Mouse (Mus musculus): ENCODE data around the gene Clec12b. TPM values are rescaled to one million over a fixed set of nuclear protein-coding genes. Genes with fewer than 3 reads are reported as not detected.

The Clec12b gene
- polyA plus RNA-seq (2012; ENCODE audit: low replicate concordance): not detected in 2 replicates

GRCm38 (mm10) chr6:129385774-129386173 is at the start of gene Clec12b:
Gene Clec12b, minus strand, starts transcription at chr6:129385874.

GRCm38 (mm10) chr6:129408562-129408961 is 22.9 kb upstream of the Clec12b start, which contains the start of gene Clec9a:
Gene Clec9a, plus strand, starts transcription at chr6:129408862.

GRCm38 (mm10) chr6:129396997-129397396 is 11.3 kb upstream of the Clec12b start, which contains the start of gene Clec1b:
Gene Clec1b, plus strand, starts transcription at chr6:129397297.

GRCm38 (mm10) chr6:129342391-129342790 is 43.3 kb downstream of the Clec12b start, which contains the start of gene Clec12a:
Gene Clec12a, plus strand, starts transcription at chr6:129342691.

GRCm38 (mm10) chr6:129331610-129332009 is 54.1 kb downstream of the Clec12b start, which contains the start of gene 4922502D21Rik:
Gene 4922502D21Rik, minus strand, starts transcription at chr6:129331796.

Other genes with a start within 250 kb of the Clec12b start
- 7.9 and 10.7 TPM in 2 replicates for gene Clec2d, start 205.3 kb downstream of the Clec12b start, polyA plus RNA-seq (2012; ENCODE audit: low replicate concordance)
- 0.64 and 0.90 TPM in 2 replicates for gene Cd69, start 110.4 kb downstream of the Clec12b start, polyA plus RNA-seq (2012; ENCODE audit: low replicate concordance)
- not detected in 2 replicates for gene 4922502D21Rik, start 54.1 kb downstream of the Clec12b start, polyA plus RNA-seq (2012; ENCODE audit: low replicate concordance)
- gene Clec12a, start 43.2 kb downstream of the Clec12b start, polyA plus RNA-seq (2012; ENCODE audit: low replicate concordance): 0.56 TPM in 1 of 2 replicates, not detected in the other
- 0.27 TPM in 1 of 2 replicates, not detected in the other for gene Clec1b, start 11.4 kb upstream of the Clec12b start, polyA plus RNA-seq (2012; ENCODE audit: low replicate concordance)
- gene Clec9a, start 23.0 kb upstream of the Clec12b start, polyA plus RNA-seq (2012; ENCODE audit: low replicate concordance): 0.32 TPM in 1 of 2 replicates, not detected in the other
- 0.09 TPM in 1 of 2 replicates, not detected in the other for gene Clec1a, start 66.1 kb upstream of the Clec12b start, polyA plus RNA-seq (2012; ENCODE audit: low replicate concordance)
- 0.05 TPM in 1 of 2 replicates, not detected in the other for gene Olr1, start 121.3 kb upstream of the Clec12b start, polyA plus RNA-seq (2012; ENCODE audit: low replicate concordance)
- not detected in 2 replicates for gene Tmem52b, start 126.7 kb upstream of the Clec12b start, polyA plus RNA-seq (2012; ENCODE audit: low replicate concordance)
- gene Gabarapl1, start 147.3 kb upstream of the Clec12b start, polyA plus RNA-seq (2012; ENCODE audit: low replicate concordance): 26.4 and 34.8 TPM in 2 replicates
- gene Klre1, start 192.0 kb upstream of the Clec12b start, polyA plus RNA-seq (2012; ENCODE audit: low replicate concordance): 0.14 and 0.34 TPM in 2 replicates
- gene Klrd1, start 205.9 kb upstream of the Clec12b start, polyA plus RNA-seq (2012; ENCODE audit: low replicate concordance): 0.39 TPM in 1 of 2 replicates, not detected in the other
- gene Klrk1, start 238.0 kb upstream of the Clec12b start, polyA plus RNA-seq (2012; ENCODE audit: low replicate concordance): 0.25 and 0.89 TPM in 2 replicates